Mouse (Mus musculus): ENCODE measurements around the gene Dzip1. TPM values are rescaled to one million over a fixed set of nuclear protein-coding genes. Genes with fewer than 3 reads are reported as not detected.

Dzip1 gene
- polyA plus RNA-seq, 1 experiment from 2014 or later: 27.3 TPM

GRCm38 (mm10) chr14:118842353-118842752 is 82.9 kb downstream of the Dzip1 start:
- Histone ChIP-seq H3K4me1 (ENCODE audit: control insufficient read depth, insufficient read depth, low read length) (peaks cover 12% of the 10 kb centered on the region; the same call in 1 of the 2 replicates), H3K27me3 (ENCODE audit: control insufficient read depth, insufficient read depth, low read length) (no peaks in the 10 kb centered on the region), H3K36me3 (ENCODE audit: control insufficient read depth, insufficient read depth, low read length) (no peaks in the 10 kb centered on the region), H3K4me2 (replicated peaks; ENCODE audit: low read depth, low read length) (no peak overlapping the region), H3K27ac (ENCODE audit: low read length) (no peak overlapping the region), H3K9ac (replicated peaks; ENCODE audit: low read depth, low read length) (no peak overlapping the region), H3K9me3 (ENCODE audit: control insufficient read depth, low read depth, low read length) (no peaks in the 10 kb centered on the region), H3K4me3 (ENCODE audit: low read depth, low read length) (no peak overlapping the region)
- WGBS: 89% methylated on average over 3 of the region's 3 CpGs
- no peak for ATAC-seq (ENCODE audit: insufficient number of reproducible peaks, insufficient read depth, low FRiP score, low read depth)

GRCm38 (mm10) chr14:118840027-118840426 is 85.2 kb downstream of the Dzip1 start:
- H3K9ac ChIP-seq (replicated peaks; ENCODE audit: low read depth, low read length): no peak overlapping the region
- H3K27me3 ChIP-seq (ENCODE audit: control insufficient read depth, insufficient read depth, low read length): no peaks in the 10 kb centered on the region
- no peak overlapping the region for H3K4me2 ChIP-seq (replicated peaks; ENCODE audit: low read depth, low read length)
- WGBS: 94% methylated on average over 1 of the region's 1 CpGs
- no peaks in the 10 kb centered on the region for H3K9me3 ChIP-seq (ENCODE audit: control insufficient read depth, low read depth, low read length)
- no peaks in the 10 kb centered on the region for H3K36me3 ChIP-seq (ENCODE audit: control insufficient read depth, insufficient read depth, low read length)
- no peak for ATAC-seq (ENCODE audit: insufficient number of reproducible peaks, insufficient read depth, low FRiP score, low read depth)
- H3K4me3 ChIP-seq (ENCODE audit: low read depth, low read length): no peak overlapping the region
- no peak overlapping the region for H3K27ac ChIP-seq (ENCODE audit: low read length)
- peaks cover 12% of the 10 kb centered on the region; the same call in 1 of the 2 replicates for H3K4me1 ChIP-seq (ENCODE audit: control insufficient read depth, insufficient read depth, low read length)

GRCm38 (mm10) chr14:118839416-118839815 is 85.8 kb downstream of the Dzip1 start:
- ATAC-seq (ENCODE audit: insufficient number of reproducible peaks, insufficient read depth, low FRiP score, low read depth): no peak
- H3K27ac ChIP-seq (ENCODE audit: low read length): no peak overlapping the region
- no peaks in the 10 kb centered on the region for H3K36me3 ChIP-seq (ENCODE audit: control insufficient read depth, insufficient read depth, low read length)

GRCm38 (mm10) chr14:118838556-118839120 is 86.6 kb downstream of the Dzip1 start:
- no peak for ATAC-seq (ENCODE audit: insufficient number of reproducible peaks, insufficient read depth, low FRiP score, low read depth)
- H3K27ac ChIP-seq (ENCODE audit: low read length): no peak overlapping the region; the same call in 1 of the 2 replicates
- no peaks in the 10 kb centered on the region for H3K27me3 ChIP-seq (ENCODE audit: control insufficient read depth, insufficient read depth, low read length)
- H3K9me3 ChIP-seq (ENCODE audit: control insufficient read depth, low read depth, low read length): no peaks in the 10 kb centered on the region
- 52% methylated on average over 8 of the region's 8 CpGs for WGBS
- no peaks in the 10 kb centered on the region for H3K36me3 ChIP-seq (ENCODE audit: control insufficient read depth, insufficient read depth, low read length)
- H3K4me2 ChIP-seq (replicated peaks; ENCODE audit: low read depth, low read length): no peak overlapping the region
- no peak overlapping the region for H3K4me3 ChIP-seq (ENCODE audit: low read depth, low read length)
- H3K9ac ChIP-seq (replicated peaks; ENCODE audit: low read depth, low read length): no peak overlapping the region
- peaks cover 12% of the 10 kb centered on the region; the same call in 1 of the 2 replicates for H3K4me1 ChIP-seq (ENCODE audit: control insufficient read depth, insufficient read depth, low read length)

More at GRCm38 (mm10) chr14:118839416-118839815, 85.8 kb downstream of the Dzip1 start:
- Histone ChIP-seq H3K9me3 (ENCODE audit: control insufficient read depth, low read depth, low read length) (no peaks in the 10 kb centered on the region), H3K9ac (replicated peaks; ENCODE audit: low read depth, low read length) (no peak overlapping the region), H3K27me3 (ENCODE audit: control insufficient read depth, insufficient read depth, low read length) (no peaks in the 10 kb centered on the region), H3K4me3 (ENCODE audit: low read depth, low read length) (no peak overlapping the region), H3K4me2 (replicated peaks; ENCODE audit: low read depth, low read length) (no peak overlapping the region), H3K4me1 (ENCODE audit: control insufficient read depth, insufficient read depth, low read length) (peaks cover 12% of the 10 kb centered on the region; the same call in 1 of the 2 replicates)
- WGBS: 39% methylated on average over 5 of the region's 5 CpGs

GRCm38 (mm10) chr14:118836754-118837153 is 88.5 kb downstream of the Dzip1 start:
- 78% methylated on average over 7 of the region's 7 CpGs for WGBS
- Histone ChIP-seq H3K4me2 (replicated peaks; ENCODE audit: low read depth, low read length) (no peak overlapping the region), H3K4me3 (ENCODE audit: low read depth, low read length) (no peak overlapping the region), H3K27me3 (ENCODE audit: control insufficient read depth, insufficient read depth, low read length) (no peaks in the 10 kb centered on the region), H3K9me3 (ENCODE audit: control insufficient read depth, low read depth, low read length) (no peaks in the 10 kb centered on the region), H3K4me1 (ENCODE audit: control insufficient read depth, insufficient read depth, low read length) (peaks cover 12% of the 10 kb centered on the region; the same call in 1 of the 2 replicates), H3K9ac (replicated peaks; ENCODE audit: low read depth, low read length) (no peak overlapping the region), H3K36me3 (ENCODE audit: control insufficient read depth, insufficient read depth, low read length) (no peaks in the 10 kb centered on the region), H3K27ac (ENCODE audit: low read length) (no peak overlapping the region)
- no peak for ATAC-seq (ENCODE audit: insufficient number of reproducible peaks, insufficient read depth, low FRiP score, low read depth)

GRCm38 (mm10) chr14:118836145-118836544 is 89.1 kb downstream of the Dzip1 start:
- 80% methylated on average over 11 of the region's 11 CpGs for WGBS
- no peak overlapping the region for H3K9ac ChIP-seq (replicated peaks; ENCODE audit: low read depth, low read length)
- H3K4me1 ChIP-seq (ENCODE audit: control insufficient read depth, insufficient read depth, low read length): peaks cover 12% of the 10 kb centered on the region; the same call in 1 of the 2 replicates
- no peaks in the 10 kb centered on the region for H3K36me3 ChIP-seq (ENCODE audit: control insufficient read depth, insufficient read depth, low read length)
- no peak for ATAC-seq (ENCODE audit: insufficient number of reproducible peaks, insufficient read depth, low FRiP score, low read depth)
- no peak overlapping the region for H3K27ac ChIP-seq (ENCODE audit: low read length)
- H3K27me3 ChIP-seq (ENCODE audit: control insufficient read depth, insufficient read depth, low read length): no peaks in the 10 kb centered on the region
- no peak overlapping the region for H3K4me3 ChIP-seq (ENCODE audit: low read depth, low read length)
- no peak overlapping the region for H3K4me2 ChIP-seq (replicated peaks; ENCODE audit: low read depth, low read length)
- H3K9me3 ChIP-seq (ENCODE audit: control insufficient read depth, low read depth, low read length): no peaks in the 10 kb centered on the region

GRCm38 (mm10) chr14:118834313-118834712 is 90.9 kb downstream of the Dzip1 start:
- no peak for ATAC-seq (ENCODE audit: insufficient number of reproducible peaks, insufficient read depth, low FRiP score, low read depth)
- H3K27ac ChIP-seq (ENCODE audit: low read length): no peak overlapping the region
- no peak overlapping the region for H3K4me3 ChIP-seq (ENCODE audit: low read depth, low read length)
- H3K4me2 ChIP-seq (replicated peaks; ENCODE audit: low read depth, low read length): no peak overlapping the region
- no peak overlapping the region for H3K9ac ChIP-seq (replicated peaks; ENCODE audit: low read depth, low read length)
- peaks cover 12% of the 10 kb centered on the region; the same call in 1 of the 2 replicates for H3K4me1 ChIP-seq (ENCODE audit: control insufficient read depth, insufficient read depth, low read length)
- H3K9me3 ChIP-seq (ENCODE audit: control insufficient read depth, low read depth, low read length): no peaks in the 10 kb centered on the region
- no peaks in the 10 kb centered on the region for H3K27me3 ChIP-seq (ENCODE audit: control insufficient read depth, insufficient read depth, low read length)
- WGBS: 4% methylated on average over 7 of the region's 7 CpGs
- H3K36me3 ChIP-seq (ENCODE audit: control insufficient read depth, insufficient read depth, low read length): no peaks in the 10 kb centered on the region

GRCm38 (mm10) chr14:118833241-118833640 is 92.0 kb downstream of the Dzip1 start:
- no peaks in the 10 kb centered on the region for H3K9me3 ChIP-seq (ENCODE audit: control insufficient read depth, low read depth, low read length)
- H3K4me2 ChIP-seq (replicated peaks; ENCODE audit: low read depth, low read length): no peak overlapping the region
- 91% methylated on average over 6 of the region's 6 CpGs for WGBS
- no peaks in the 10 kb centered on the region for H3K27me3 ChIP-seq (ENCODE audit: control insufficient read depth, insufficient read depth, low read length)
- H3K4me3 ChIP-seq (ENCODE audit: low read depth, low read length): no peak overlapping the region
- no peak overlapping the region for H3K27ac ChIP-seq (ENCODE audit: low read length)
- 0 out of 2 replicates have a peak, but pooled peaks cover 4% of the 10 kb centered on the region for H3K4me1 ChIP-seq (ENCODE audit: control insufficient read depth, insufficient read depth, low read length)
- no peaks in the 10 kb centered on the region for H3K36me3 ChIP-seq (ENCODE audit: control insufficient read depth, insufficient read depth, low read length)
- H3K9ac ChIP-seq (replicated peaks; ENCODE audit: low read depth, low read length): no peak overlapping the region
- no peak for ATAC-seq (ENCODE audit: insufficient number of reproducible peaks, insufficient read depth, low FRiP score, low read depth)

- Histone ChIP-seq H3K4me2 (replicated peaks; ENCODE audit: low read depth, low read length) (no peak overlapping the region), H3K9ac (replicated peaks; ENCODE audit: low read depth, low read length) (no peak overlapping the region), H3K27ac (ENCODE audit: low read length) (no peak overlapping the region), H3K4me3 (ENCODE audit: low read depth, low read length) (no peak overlapping the region), H3K4me1 (ENCODE audit: control insufficient read depth, insufficient read depth, low read length) (no peaks in the 10 kb centered on the region), H3K27me3 (ENCODE audit: control insufficient read depth, insufficient read depth, low read length) (no peaks in the 10 kb centered on the region), H3K9me3 (ENCODE audit: control insufficient read depth, low read depth, low read length) (no peaks in the 10 kb centered on the region), H3K36me3 (ENCODE audit: control insufficient read depth, insufficient read depth, low read length) (no peaks in the 10 kb centered on the region)
- no peak for ATAC-seq (ENCODE audit: insufficient number of reproducible peaks, insufficient read depth, low FRiP score, low read depth)
- WGBS: 62% methylated on average over 4 of the region's 4 CpGs
These were observed 93.7 kb downstream of the Dzip1 start for GRCm38 (mm10) chr14:118831597-118831996.
